Mouse (Mus musculus) thymus, postnatal 36 days (tissue): ENCODE measurements around the gene 4931429L15Rik.

Source experiments
- DNase-seq, 2 experiments: peaks; one replicate each; pipeline ENCODE4 v3.0.0; 2022; ENCODE audit warnings: mixed read lengths in 2 of 2

The 4931429L15Rik gene

DNA sequence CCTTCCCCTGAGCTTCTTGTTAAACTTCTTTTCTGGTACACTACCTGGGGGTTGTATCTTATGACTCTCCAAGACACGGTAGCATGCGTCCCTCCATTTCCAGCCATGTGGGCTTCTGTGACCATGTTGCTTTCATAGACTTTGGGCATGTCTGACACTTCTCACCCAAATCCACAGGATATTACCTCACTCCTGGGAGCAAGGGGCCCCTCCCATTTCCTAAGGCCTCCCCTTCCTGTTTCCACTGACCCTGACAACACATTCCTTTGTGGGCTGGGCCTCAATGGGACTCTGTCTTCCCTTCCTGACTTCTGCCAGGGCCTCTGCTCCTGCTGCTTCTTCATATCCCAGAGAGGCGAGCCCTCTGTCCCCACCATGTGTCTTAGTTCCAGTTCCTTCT lies 62.2 kb downstream of the 4931429L15Rik start:
- DNase-seq = no peak

DNA sequence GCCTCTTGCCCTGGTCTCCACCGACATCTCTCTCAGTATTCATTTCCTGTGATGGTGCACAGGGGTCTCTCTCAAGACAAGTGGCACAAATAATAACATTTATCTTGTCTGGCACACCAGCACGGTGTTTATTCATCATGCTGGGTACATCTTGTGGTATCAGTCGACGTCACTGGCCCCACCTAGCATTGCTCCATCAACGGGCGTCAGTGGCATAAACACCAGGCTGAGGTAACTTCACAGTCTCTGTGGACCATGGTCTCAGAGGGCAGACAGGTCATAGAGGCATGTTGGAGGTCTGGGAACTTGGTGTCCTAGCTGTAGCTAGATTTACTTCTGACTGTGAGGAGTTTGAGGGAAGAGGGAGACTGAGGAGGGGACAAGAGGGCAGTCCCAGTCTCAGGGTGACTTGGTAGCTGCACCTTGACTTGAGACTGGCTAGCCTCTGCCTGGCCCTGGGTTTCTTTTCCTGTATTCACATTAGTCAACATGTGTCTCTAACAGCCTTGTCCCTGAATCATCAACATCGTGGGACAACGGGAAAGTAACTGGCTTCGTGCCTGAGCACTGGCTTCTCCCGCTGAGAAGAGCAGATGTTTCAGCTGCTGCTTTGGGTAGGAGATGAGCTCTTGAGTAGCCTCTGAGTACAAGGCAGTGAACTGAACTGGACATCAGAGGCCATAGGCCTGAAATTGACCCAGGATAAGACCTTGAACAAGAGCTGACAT lies 63.0 kb downstream of the 4931429L15Rik start:
- no peak for DNase-seq

DNA sequence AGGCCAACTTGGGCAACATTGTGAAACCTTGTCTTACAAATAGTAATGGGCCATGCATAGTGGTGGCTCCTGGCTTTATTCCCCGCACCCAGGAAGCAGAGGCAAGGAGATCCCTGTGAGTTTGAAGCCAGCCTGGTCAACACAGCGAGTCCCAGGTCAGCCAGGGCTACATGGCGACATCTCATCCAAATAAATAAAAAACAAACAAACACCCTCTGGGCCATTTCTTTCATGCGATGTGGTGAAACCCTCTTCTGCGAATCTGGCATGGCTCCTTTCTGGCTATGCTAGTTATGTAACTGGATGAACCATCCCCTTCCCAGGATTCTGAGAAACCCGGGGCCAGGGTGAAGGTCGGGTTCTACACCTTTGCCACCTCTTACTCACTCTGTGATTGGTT lies 63.6 kb downstream of the 4931429L15Rik start:
- no peak for DNase-seq
